Mouse (Mus musculus) stomach, postnatal 0 days (tissue): ENCODE data around the gene Strip2.

Experiments
- CTCF ChIP-seq: IDR thresholded peaks from 2 replicates; pipeline ENCODE4 v1.5.1; 2016; ENCODE audit warnings: antibody characterized with exemption, low read depth, mild to moderate bottlenecking, moderate library complexity
- EP300 ChIP-seq: optimal IDR thresholded peaks from 2 replicates; pipeline ENCODE3; 2016; ENCODE audit warnings: antibody characterized with exemption

GRCm38 (mm10) chr6:29985986-29986385 lies 69.2 kb downstream of the Strip2 start:
- TF ChIP-seq CTCF (no peak), EP300 (no peak)
